Mouse (Mus musculus): ENCODE measurements around the gene Foxl2.

GRCm38 (mm10) chr9:98935190-98935909 lies 19.7 kb upstream of the Foxl2 start:
- TF ChIP-seq CTCF (IDR thresholded peaks at IDR 0.05; ENCODE audit: borderline replicate concordance, control insufficient read depth, extremely low read depth, insufficient read depth, low read length, poor library complexity) (no peak), POLR2A (IDR thresholded peaks at IDR 0.05; ENCODE audit: control insufficient read depth, extremely low read depth, insufficient read depth, low read length, poor library complexity) (no peak)

Measured in thymus, adult 2 months (tissue).